Mouse (Mus musculus) thymus, adult 2 months (tissue): ENCODE results near the gene Dab1.

Source experiments
- CTCF ChIP-seq: fragments of 200-500 bp; IDR thresholded peaks from 2 replicates; pipeline ENCODE4 v1.5.1; 2012; ENCODE audit warnings: mild to moderate bottlenecking, control low read depth, low read length, moderate library complexity, borderline replicate concordance; ENCODE audit not compliant: control insufficient read depth, poor library complexity, insufficient read depth; ENCODE audit errors: extremely low read depth
- POLR2A ChIP-seq: fragments of 200-500 bp; IDR thresholded peaks from 2 replicates; pipeline ENCODE4 v1.6.1; 2012; ENCODE audit warnings: mild to moderate bottlenecking, low read length, control low read depth, moderate library complexity; ENCODE audit not compliant: control insufficient read depth, poor library complexity, insufficient read depth; ENCODE audit errors: extremely low read depth

- TF ChIP-seq POLR2A: no peak
- no peak for TF ChIP-seq CTCF
Observed at GRCm38 (mm10) chr4:104275260-104275659, 656.1 kb downstream of the Dab1 start.
